In genomic region chr8:60954281-60955014, GRCm38 (mm10) we compare ENCODE assay signal across 8 mouse cellular contexts. TPM values are rescaled to one million over a fixed set of nuclear protein-coding genes. Genes with fewer than 3 reads are reported as not detected.
DNase-seq lines count a peak whose midpoint lies in the region; ATAC-seq lines count a peak whose summit lies in the region.

No protein-coding gene starts in this region.

- H3K4me1 ChIP-seq in embryonic facial prominence, embryonic 10.5 days, result peaks cover 24% of the 10 kb centered on the region
- 0 out of 2 replicates have a peak, but pooled peaks cover 6% of the 10 kb centered on the region for H3K4me1 ChIP-seq in intestine, embryonic 15.5 days (replicated peaks)

- H3K27me3 ChIP-seq in embryonic facial prominence, embryonic 10.5 days (replicated peaks; ENCODE audit: low read depth, poor library complexity, severe bottlenecking), result no peaks in the 10 kb centered on the region
- no peaks in the 10 kb centered on the region for H3K27me3 ChIP-seq in intestine, embryonic 15.5 days (replicated peaks)

- intact Hi-C loops in left cerebral cortex, postnatal 14 days (cut with DNase I), result no loop called here

- H3K27ac ChIP-seq in embryonic facial prominence, embryonic 10.5 days (replicated peaks), result peak overlapping the region; percentile 89
- peak overlapping the region; percentile 78 for H3K27ac ChIP-seq in intestine, embryonic 15.5 days

- DNase-seq in adrenal gland, postnatal 25 days, result peak; percentile 63
- DNase-seq in embryonic facial prominence, embryonic 10.5 days (ENCODE audit: low spot score), result peak; percentile 81
- DNase-seq in gastrocnemius, postnatal 4 days (ENCODE audit: low spot score in 2 of 2), result peak; percentile 18 to 60
- peak; percentile 81 to 94 for DNase-seq in left cerebral cortex, postnatal 14 days (ENCODE audit: low spot score in 2 of 2)
- peak; percentile 67 to 84 for DNase-seq in right cerebral cortex, postnatal 36 days (ENCODE audit: low spot score in 2 of 2)
- no peak for DNase-seq in B cell, adult 2 months

- H3K9me3 ChIP-seq in embryonic facial prominence, embryonic 10.5 days, result no peaks in the 10 kb centered on the region
- H3K9me3 ChIP-seq in intestine, embryonic 15.5 days, result no peaks in the 10 kb centered on the region

- peak overlapping the region; percentile 63 for H3K4me2 ChIP-seq in intestine, embryonic 15.5 days (replicated peaks)

- under 1% methylated on average over 15 of the region's 15 CpGs for WGBS in embryonic facial prominence, embryonic 10.5 days
- WGBS in intestine, embryonic 15.5 days, result 5% methylated on average over 15 of the region's 15 CpGs

- peak overlapping the region; percentile 31 for H3K9ac ChIP-seq in intestine, embryonic 15.5 days

- H3K36me3 ChIP-seq in embryonic facial prominence, embryonic 10.5 days (replicated peaks), result no peaks in the 10 kb centered on the region
- H3K36me3 ChIP-seq in intestine, embryonic 15.5 days, result no peaks in the 10 kb centered on the region

- peak; percentile 94 for ATAC-seq in intestine, embryonic 15.5 days
- ATAC-seq in megakaryocyte-erythroid progenitor cell, adult 5-6 weeks (replicated peaks; ENCODE audit: low FRiP score, low TSS enrichment, poor library complexity, severe bottlenecking), result peak; percentile 93

- peak overlapping the region; percentile 58 for H3K4me3 ChIP-seq in embryonic facial prominence, embryonic 10.5 days
- peak overlapping the region; percentile 24 for H3K4me3 ChIP-seq in intestine, embryonic 15.5 days (replicated peaks)

RNA-seq across cellular contexts. Expression of gene Clcn3, which starts 28.7 kb away (rescaled TPM):
- total RNA-seq in adrenal gland, postnatal 25 days (2021), result 51.2 and 53.3 TPM in 2 replicates
- 17.8 and 19.2 TPM in 2 replicates for polyA plus RNA-seq in embryonic facial prominence, embryonic 10.5 days (2016; fragmentation: Nextera tagmentation; extraction: Ambion mirVana)
- 10 to 100 TPM; 18.6 to 20.0 TPM for total RNA-seq in gastrocnemius, postnatal 4 days (2021)
- polyA plus RNA-seq in intestine, embryonic 15.5 days (2015; fragmentation: Nextera tagmentation; extraction: Ambion mirVana), result 30.0 and 30.1 TPM in 2 replicates
- 100 to 1,000 TPM; 142 to 144 TPM for total RNA-seq in left cerebral cortex, postnatal 14 days (2021)
- 47.2 and 56.3 TPM in 2 replicates for total RNA-seq in megakaryocyte-erythroid progenitor cell, adult 5-6 weeks (2014; fragmentation: Nextera tagmentation)
- total RNA-seq in megakaryocyte-erythroid progenitor cell, adult 5-6 weeks (2017), result 58.1 and 66.9 TPM in 2 replicates

RNA-seq across cellular contexts. Expression of gene Nek1, which starts 38.5 kb away (rescaled TPM):
- 17.3 and 21.7 TPM in 2 replicates for total RNA-seq in adrenal gland, postnatal 25 days (2021)
- polyA plus RNA-seq in embryonic facial prominence, embryonic 10.5 days (2016; fragmentation: Nextera tagmentation; extraction: Ambion mirVana), result 20.4 and 21.1 TPM in 2 replicates
- 10 to 100 TPM in 1 of 2 experiments, 1 to 10 TPM in 1; 9.7 to 10.3 TPM for total RNA-seq in gastrocnemius, postnatal 4 days (2021)
- polyA plus RNA-seq in intestine, embryonic 15.5 days (2015; fragmentation: Nextera tagmentation; extraction: Ambion mirVana), result 16.6 and 17.4 TPM in 2 replicates
- total RNA-seq in left cerebral cortex, postnatal 14 days (2021), result 10 to 100 TPM; 25.2 to 28.5 TPM
- total RNA-seq in megakaryocyte-erythroid progenitor cell, adult 5-6 weeks (2014; fragmentation: Nextera tagmentation), result 23.0 and 23.9 TPM in 2 replicates
- 23.8 and 29.0 TPM in 2 replicates for total RNA-seq in megakaryocyte-erythroid progenitor cell, adult 5-6 weeks (2017)

Comparison
In these comparisons a context has a peak if more than half of its experiments do, and no peak if none do; other contexts are left out.
1. DNase-seq: peak in adrenal gland, postnatal 25 days (single experiment), embryonic facial prominence, embryonic 10.5 days (single experiment), gastrocnemius, postnatal 4 days (2 of 2), left cerebral cortex, postnatal 14 days (2 of 2) and right cerebral cortex, postnatal 36 days (2 of 2); none in B cell, adult 2 months (0 of 2).